Mouse (Mus musculus) layer of hippocampus, postnatal 36 days (tissue): ENCODE measurements at regions not wholly inside any gene's neighbourhood (a gene's known extent, or its start where the extent isn't known, plus 50 kb on each side); places are given as distances from the start of the nearest gene placed in this dataset.
"Not testable (repeated sequence)": the region's sequence is repeated elsewhere in the genome, so short reads cannot be mapped to it uniquely, and the experiment has no call there.

Experiments
- DNase-seq, 2 experiments: peaks; one replicate each; pipeline ENCODE4 v3.0.0; 2022

DNA sequence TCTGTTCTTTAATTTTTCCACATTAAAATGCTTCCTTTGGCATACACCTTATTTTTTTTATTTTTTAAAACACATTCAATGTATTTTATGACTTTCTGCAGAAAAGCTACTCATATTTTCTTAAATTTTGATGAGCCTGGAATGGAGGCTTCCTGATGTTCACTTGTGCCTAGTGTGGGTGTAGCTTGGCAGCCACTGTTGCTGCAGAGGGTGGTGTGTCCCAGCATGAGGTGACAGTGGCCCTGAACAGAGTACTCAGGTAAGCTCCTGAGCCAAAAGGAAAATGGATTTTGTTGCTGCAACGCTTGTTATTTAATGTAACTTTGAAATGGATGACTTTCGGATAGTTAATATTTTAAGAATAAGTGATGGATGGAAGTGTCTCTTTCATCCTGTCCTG lies 170.6 kb downstream of the Eipr1 start:
- no peak for DNase-seq

GRCm38 (mm10) chr12:28925206-28925605 lies 173.6 kb downstream of the Eipr1 start:
- DNase-seq: no peak

DNA sequence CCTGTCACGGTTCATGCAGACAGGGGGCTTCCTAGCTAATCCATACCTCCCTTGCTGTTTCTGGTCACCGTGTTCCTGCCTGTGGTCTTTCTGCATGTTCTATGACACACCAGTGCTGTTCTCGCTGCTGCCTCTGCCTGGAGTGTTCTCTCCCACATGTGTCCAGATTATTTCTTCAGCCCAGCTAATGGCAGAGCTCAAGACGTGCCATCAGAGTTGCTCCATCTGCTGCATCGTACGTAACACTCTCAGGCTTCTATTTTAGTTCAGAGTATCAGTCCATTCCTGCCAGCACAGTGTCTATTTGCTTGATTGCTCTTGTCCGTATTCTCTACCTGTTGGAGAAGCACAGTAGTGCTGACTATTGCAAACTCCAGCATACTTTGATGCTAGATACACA lies 188.3 kb downstream of the Eipr1 start:
- DNase-seq: no peak

- no peak for DNase-seq
These were observed 197.3 kb downstream of the Eipr1 start for GRCm38 (mm10) chr12:28948889-28949288.

DNA sequence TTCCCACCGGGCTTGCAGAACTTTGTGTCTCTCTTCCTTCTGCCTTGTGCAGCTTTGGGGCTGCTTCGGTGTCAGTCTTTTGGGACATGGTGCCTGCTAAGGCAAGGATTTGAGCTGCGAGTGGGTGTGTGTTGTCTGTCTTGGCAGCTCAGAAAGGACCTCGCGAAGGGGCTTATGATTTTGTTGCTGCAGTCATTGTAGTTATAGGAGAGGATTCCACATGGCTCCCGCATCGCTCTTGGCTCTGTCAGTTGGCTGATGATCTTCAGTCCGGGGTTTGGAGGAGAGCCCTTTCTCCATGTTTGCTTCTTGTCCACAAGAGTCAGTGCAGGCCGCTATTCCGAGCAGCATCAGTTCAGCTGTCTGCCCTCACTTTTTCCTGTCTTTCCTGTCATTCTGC lies 197.7 kb downstream of the Eipr1 start:
- no peak for DNase-seq

- no peak for DNase-seq
These were observed 205.6 kb downstream of the Eipr1 start for GRCm38 (mm10) chr12:28957155-28957554.

DNA sequence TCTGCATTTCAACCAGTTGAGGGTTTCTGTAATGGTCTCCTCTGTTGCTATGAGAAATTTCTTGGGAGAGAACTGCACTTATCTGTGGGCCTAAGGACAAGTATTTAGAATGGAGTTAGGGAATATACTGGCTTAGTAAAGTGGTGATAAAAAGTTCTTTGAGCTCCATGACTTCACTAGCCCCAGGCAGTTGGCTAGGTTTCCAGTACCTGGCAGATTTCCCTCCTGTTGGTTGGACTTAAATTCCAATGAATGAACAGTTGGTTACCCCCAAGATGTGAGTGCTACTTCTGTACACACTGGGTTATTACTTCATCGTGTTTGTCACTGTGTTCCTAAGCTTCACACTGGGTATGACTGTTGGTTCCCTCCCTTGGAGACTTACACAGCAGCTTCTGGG lies 207.1 kb downstream of the Eipr1 start:
- DNase-seq: no peak

DNA sequence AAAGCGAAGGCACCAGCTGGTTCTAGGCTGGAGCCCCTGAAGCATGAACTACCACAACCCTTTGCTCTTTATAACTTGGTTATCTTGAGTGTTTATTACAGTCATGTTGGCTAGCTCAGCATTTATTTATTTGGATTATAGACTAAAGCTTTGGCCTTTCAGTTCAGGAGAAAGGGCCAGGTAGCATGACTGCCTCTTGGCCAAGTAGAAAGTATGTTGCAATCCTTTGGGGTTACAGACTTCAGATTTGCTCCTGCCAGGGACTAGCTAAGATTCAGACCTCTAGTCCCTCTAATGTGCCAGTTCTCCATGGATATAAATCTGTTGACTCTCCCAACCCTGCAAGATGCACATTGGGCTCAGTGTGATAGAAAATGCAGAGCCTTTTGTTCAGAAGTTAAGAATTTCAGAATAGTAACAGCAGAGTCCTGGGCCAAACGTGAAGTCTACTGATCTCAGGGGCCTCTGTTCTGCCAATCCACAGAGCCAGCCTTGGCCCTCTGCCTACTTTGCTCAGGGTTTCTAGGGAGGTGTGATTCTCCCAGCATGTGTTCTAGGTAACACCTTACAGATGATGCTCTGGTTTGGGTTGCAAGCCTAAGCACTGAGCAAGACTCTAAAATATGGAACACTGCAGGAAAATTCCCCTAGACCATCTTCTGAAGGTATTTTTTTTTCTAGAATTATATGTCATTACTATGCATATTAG lies 218.2 kb downstream of the Eipr1 start:
- no peak for DNase-seq

- DNase-seq: peak; percentile 65
These were observed 223.0 kb downstream of the Eipr1 start for GRCm38 (mm10) chr12:28974571-28975041.

DNA sequence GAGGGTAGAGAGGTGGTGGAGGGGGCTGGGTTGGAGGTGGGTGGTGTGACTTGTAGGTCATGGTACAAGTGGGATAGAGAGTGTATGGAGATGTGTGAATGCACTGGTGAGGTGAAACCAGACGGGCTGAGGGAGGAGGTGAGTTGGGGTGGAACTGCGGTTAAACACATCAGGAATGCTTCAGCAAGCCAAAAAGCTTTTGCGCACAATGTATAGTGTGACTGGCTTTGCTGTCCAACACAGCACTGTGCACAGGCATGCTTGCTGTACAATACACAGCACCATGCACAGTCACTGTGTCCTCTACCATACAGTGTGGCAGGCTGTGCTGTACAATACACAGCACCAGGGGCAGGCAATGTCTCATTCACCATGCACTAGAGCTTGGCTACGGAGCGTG lies 223.6 kb downstream of the Eipr1 start:
- DNase-seq: no peak

GRCm38 (mm10) chr12:28979679-28980078 lies 228.1 kb downstream of the Eipr1 start:
- DNase-seq: no peak

DNA sequence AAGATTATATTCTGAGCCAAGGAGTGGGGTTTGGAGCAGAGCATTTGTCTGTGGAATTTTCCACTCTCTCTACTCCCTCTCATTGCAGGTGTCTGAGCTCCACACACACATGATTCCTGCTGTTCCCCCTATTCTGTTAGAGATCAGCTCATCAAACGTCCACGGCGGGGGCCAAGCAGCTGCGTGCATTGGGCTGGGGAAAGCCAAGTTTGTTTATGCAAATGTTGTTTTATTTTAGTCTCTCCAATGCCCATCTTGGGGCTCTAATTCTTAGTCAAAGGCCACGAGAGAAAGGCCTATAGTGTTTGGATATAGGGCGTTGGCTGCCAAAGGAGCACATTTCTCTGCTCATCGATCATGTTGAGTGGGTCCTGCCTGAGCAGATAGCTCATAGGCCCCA lies 234.6 kb downstream of the Eipr1 start:
- DNase-seq: no peak

- DNase-seq: no peak
These were observed 246.0 kb downstream of the Eipr1 start for GRCm38 (mm10) chr12:28997474-28998192.

- DNase-seq: no peak
These were observed 248.4 kb downstream of the Eipr1 start for GRCm38 (mm10) chr12:28999963-29000451.

DNA sequence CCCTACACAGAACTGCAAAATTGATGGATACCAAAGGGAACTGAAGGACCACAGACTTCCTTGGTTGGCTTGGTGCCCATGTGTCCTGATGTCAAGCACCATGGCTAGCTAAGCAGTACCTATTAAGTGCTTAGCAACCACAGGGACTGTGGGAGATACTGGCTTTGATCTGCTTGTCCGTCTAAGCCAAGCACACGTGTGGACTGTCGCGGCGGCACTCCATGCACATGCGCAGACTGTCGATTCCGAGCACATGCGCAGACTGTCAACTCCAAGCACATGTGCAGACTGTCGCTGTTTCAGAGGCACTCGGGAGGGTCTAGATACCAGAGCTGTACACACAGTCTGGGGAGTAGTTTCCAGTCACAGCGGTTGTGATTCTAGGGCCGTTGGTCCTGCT lies 252.9 kb downstream of the Eipr1 start:
- peak; percentile 19 to 20 for DNase-seq

DNA sequence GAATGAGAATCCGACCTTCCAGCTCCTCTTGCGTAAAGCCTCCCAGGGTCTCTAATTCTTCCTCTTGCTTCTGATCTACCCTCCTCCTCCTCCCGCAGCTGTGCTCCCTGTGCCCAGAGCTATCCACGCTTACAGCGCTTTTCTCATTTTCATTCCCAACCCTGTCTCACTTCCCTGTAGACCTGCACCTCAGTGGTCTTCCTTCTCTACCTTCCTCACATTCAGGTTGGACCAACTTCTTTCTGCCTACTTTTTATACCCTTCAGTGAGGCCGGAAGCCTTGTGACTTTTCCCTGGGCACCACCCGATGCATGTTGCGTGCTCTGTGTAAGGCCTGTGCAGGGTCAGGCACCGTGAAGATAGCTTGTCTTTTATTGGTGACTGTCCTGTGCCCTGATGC lies 263.0 kb downstream of the Eipr1 start:
- DNase-seq: no peak

DNA sequence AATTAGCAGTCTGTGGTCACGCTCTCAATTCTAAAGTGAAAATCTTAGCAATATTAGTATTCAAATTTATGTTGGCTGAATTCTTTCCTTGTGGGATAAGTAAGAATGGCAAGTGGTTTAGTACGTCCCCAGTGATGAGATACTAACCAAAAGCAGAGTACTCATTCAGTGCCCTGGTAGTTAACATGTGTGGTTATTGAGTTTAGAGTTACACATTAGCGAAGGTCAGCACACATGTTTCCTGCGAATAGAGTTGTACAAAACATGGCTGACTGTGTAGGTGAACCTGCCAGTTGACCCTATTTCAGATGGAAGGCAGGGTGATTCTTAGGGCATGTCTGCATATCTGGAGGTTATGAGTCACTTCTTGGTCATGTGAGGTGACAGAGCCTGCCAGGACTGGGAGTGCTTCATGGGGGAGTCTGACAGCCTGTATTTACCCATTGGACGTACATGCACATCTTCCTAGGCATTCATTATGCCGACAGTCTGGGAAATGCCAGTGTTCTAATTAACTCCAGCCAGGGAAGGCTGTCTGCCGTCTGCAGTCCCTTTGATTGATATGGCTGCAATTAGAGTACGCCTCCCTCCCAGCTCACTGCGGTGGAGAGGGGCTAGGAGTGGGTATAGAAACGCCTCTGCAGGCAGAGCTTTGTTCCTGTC lies 263.7 kb downstream of the Eipr1 start:
- peak; percentile 16 to 17 for DNase-seq

DNA sequence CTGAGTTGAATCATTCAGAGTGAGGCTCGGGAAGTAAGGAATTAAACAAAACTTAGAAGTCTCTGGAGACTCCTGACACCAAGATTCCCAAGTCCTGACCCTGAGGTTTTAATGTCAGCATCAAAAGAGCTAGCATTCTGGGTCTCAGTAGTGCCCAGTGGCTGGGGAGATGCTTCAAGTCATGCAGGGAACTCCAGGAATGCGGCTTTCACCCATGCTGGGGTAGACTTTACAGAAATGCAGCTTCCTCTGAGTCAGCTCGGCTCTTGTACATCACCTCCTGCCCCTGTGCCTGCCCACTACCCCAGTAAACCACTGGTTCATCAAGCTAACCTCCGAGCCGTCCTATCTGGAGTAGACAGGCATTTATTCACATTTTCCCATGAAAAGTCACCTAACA lies 269.5 kb downstream of the Eipr1 start:
- no peak for DNase-seq

GRCm38 (mm10) chr12:29028171-29028570 lies 276.6 kb downstream of the Eipr1 start:
- no peak for DNase-seq

DNA sequence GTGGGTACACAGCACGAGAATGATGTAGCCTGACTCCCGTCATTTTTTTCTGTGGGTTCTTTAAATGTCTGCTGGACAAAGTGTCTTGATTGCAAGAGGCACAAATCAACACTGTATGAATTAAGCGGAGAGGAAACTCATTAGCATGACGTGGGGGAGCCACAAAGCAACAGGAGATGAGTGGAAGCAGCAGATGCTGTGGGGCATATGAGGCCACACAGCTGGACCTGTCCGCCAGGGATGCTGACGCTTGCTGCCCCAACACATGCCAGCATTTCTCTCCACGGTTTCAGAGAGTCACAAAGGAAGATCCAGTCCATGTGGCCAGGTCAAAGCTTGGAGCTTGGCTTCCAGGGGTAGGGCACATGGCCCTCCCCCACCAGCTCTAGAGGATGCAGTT lies 277.9 kb downstream of the Eipr1 start:
- peak in 1 of 2 experiments; percentile 7 for DNase-seq

- DNase-seq: no peak
These were observed 294.4 kb downstream of the Eipr1 start for GRCm38 (mm10) chr12:29046009-29046408.

DNA sequence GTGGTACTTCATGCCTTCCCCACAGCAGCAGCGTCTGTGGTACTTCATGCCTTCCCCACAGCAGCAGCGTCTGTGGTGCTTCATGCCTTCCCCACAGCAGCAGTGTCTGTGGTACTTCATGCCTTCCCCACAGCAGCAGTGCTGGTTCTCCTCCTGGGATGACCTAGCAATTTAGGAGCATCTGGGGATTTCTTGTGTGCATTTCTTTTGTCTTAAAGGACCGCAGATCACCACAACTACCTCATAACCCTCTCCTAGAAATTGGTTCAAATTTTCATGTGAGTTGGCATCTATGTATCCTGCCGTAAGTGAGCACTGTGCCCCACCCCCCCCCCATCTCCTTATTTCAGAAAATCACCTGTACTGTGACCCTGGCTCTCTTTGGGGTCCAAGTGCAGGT lies 297.0 kb downstream of the Eipr1 start:
- not testable (repeated sequence) for DNase-seq

DNA sequence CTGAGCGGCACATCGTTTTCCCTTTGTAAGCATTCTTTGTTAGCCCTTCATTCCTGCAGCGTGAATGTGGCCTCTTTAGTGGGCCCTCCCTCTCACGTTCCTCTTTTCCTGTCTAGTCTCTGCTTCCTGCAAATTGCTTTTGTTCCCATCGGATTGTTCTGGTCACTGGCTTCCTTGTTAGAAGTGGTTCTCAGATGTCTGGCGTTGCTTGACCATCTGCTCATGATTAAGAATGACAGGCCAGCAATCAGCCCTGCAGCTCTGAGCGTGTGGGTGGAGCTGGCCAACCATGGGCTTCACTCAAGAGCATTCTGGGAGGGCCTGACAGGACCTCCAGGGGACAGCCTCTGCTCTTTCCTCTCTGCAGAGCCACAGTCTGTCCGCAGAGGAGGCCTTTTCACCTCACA lies 297.5 kb downstream of the Eipr1 start:
- DNase-seq: no peak
